Mouse (Mus musculus): ENCODE data around the gene Rpe. TPM values are rescaled to one million over a fixed set of nuclear protein-coding genes. Genes with fewer than 3 reads are reported as not detected.

Rpe gene
- polyA plus RNA-seq, 1 experiment from 2014 or later = 22.6 TPM

GRCm38 (mm10) chr1:66712859-66713258 lies 12.2 kb downstream of the Rpe start:
- 79% methylated on average over 3 of the region's 3 CpGs for WGBS (ENCODE audit: insufficient replicate concordance)
- H3K4me3 ChIP-seq (ENCODE audit: low read depth, low read length) = no peak overlapping the region

GRCm38 (mm10) chr1:66730581-66730980 lies 29.9 kb downstream of the Rpe start:
- H3K9me3 ChIP-seq (replicated peaks; ENCODE audit: control insufficient read depth, low read length) = no peaks in the 10 kb centered on the region
- no peaks in the 10 kb centered on the region for H3K4me1 ChIP-seq (ENCODE audit: control insufficient read depth, low read depth, low read length)
- H3K4me3 ChIP-seq (ENCODE audit: low read depth, low read length) = no peak overlapping the region
- no peak overlapping the region for H3K27ac ChIP-seq (ENCODE audit: low read length)
- WGBS (ENCODE audit: insufficient replicate concordance) = 49% methylated on average over 1 of the region's 1 CpGs
- H3K4me2 ChIP-seq (ENCODE audit: low read depth, low read length) = no peak overlapping the region
- no peak overlapping the region for H3K9ac ChIP-seq (ENCODE audit: low read depth, low read length)
- peaks cover 8% of the 10 kb centered on the region for H3K36me3 ChIP-seq (ENCODE audit: control insufficient read depth, insufficient read depth)
- H3K27me3 ChIP-seq (ENCODE audit: control insufficient read depth, insufficient read depth, low read depth, low read length) = no peaks in the 10 kb centered on the region
- ATAC-seq (ENCODE audit: low read depth) = no peak

More at GRCm38 (mm10) chr1:66712859-66713258, 12.2 kb downstream of the Rpe start:
- Histone ChIP-seq H3K9me3 (replicated peaks; ENCODE audit: control insufficient read depth, low read length) (no peaks in the 10 kb centered on the region), H3K4me1 (ENCODE audit: control insufficient read depth, low read depth, low read length) (no peaks in the 10 kb centered on the region), H3K27ac (ENCODE audit: low read length) (no peak overlapping the region), H3K27me3 (ENCODE audit: control insufficient read depth, insufficient read depth, low read depth, low read length) (no peaks in the 10 kb centered on the region), H3K9ac (ENCODE audit: low read depth, low read length) (no peak overlapping the region), H3K4me2 (ENCODE audit: low read depth, low read length) (no peak overlapping the region), H3K36me3 (ENCODE audit: control insufficient read depth, insufficient read depth) (peaks cover 19% of the 10 kb centered on the region)
- ATAC-seq (ENCODE audit: low read depth) = no peak

GRCm38 (mm10) chr1:66768764-66769163 lies 68.1 kb downstream of the Rpe start:
- ATAC-seq (ENCODE audit: low read depth) = no peak
- no peak overlapping the region for H3K9ac ChIP-seq (ENCODE audit: low read depth, low read length)
- H3K27ac ChIP-seq (ENCODE audit: low read length) = no peak overlapping the region
- 85% methylated on average over 1 of the region's 1 CpGs for WGBS (ENCODE audit: insufficient replicate concordance)
- no peak overlapping the region for H3K4me3 ChIP-seq (ENCODE audit: low read depth, low read length)
- no peaks in the 10 kb centered on the region for H3K9me3 ChIP-seq (replicated peaks; ENCODE audit: control insufficient read depth, low read length)
- peaks cover 2% of the 10 kb centered on the region; the same call in 1 of the 2 replicates for H3K36me3 ChIP-seq (ENCODE audit: control insufficient read depth, insufficient read depth)
- H3K4me1 ChIP-seq (ENCODE audit: control insufficient read depth, low read depth, low read length) = no peaks in the 10 kb centered on the region
- no peaks in the 10 kb centered on the region for H3K27me3 ChIP-seq (ENCODE audit: control insufficient read depth, insufficient read depth, low read depth, low read length)
- no peak overlapping the region for H3K4me2 ChIP-seq (ENCODE audit: low read depth, low read length)

Other genes starting within 250 kb of the Rpe start
- gene Unc80, start 232.5 kb upstream of the Rpe start, polyA plus RNA-seq (2015; fragmentation: Nextera tagmentation; extraction: Ambion mirVana) = not detected in 2 replicates
- gene Kansl1l, start 116.7 kb downstream of the Rpe start, polyA plus RNA-seq (2015; fragmentation: Nextera tagmentation; extraction: Ambion mirVana) = 3.2 and 3.7 TPM in 2 replicates
- 175 and 181 TPM in 2 replicates for gene Acadl, start 162.4 kb downstream of the Rpe start, polyA plus RNA-seq (2015; fragmentation: Nextera tagmentation; extraction: Ambion mirVana)
- 37.0 and 86.2 TPM in 2 replicates for gene Myl1, start 244.6 kb downstream of the Rpe start, polyA plus RNA-seq (2015; fragmentation: Nextera tagmentation; extraction: Ambion mirVana)

Data from liver, embryonic 16.5 days (tissue).